Mouse (Mus musculus) central nervous system, embryonic 18 days (tissue): ENCODE measurements around the gene Brix1. TPM values are rescaled to one million over a fixed set of nuclear protein-coding genes. Genes with fewer than 3 reads are reported as not detected.

ENCODE experiments used
- polyA plus RNA-seq: library from polyadenylated mRNA; depleted of rRNA; stranded (reverse); fragments of >200 nt; gene quantifications from 2 replicates; pipeline ENCODE4 v1.2.3, GENCODE M21; 2012; rRNA removed

Gene Brix1
- polyA plus RNA-seq: 18.2 and 18.5 TPM in 2 replicates

GRCm38 (mm10) chr15:10485484-10486364 lies at the start of gene Brix1, which contains the start of gene Rad1:
TSS of gene Brix1 (minus strand) at chr15:10485947.
TSS of gene Rad1 (plus strand) at chr15:10486018.

GRCm38 (mm10) chr15:10470151-10470831 lies 15.5 kb downstream of the Brix1 start, which contains the start of gene Dnajc21:
TSS of gene Dnajc21 (minus strand) at chr15:10470516.

Other genes with a start within 250 kb of the Brix1 start
- not detected in 2 replicates for gene Gm21973, start 160.6 kb downstream of the Brix1 start, polyA plus RNA-seq
- gene Agxt2, start 127.4 kb downstream of the Brix1 start, polyA plus RNA-seq: not detected in 2 replicates
- 10.2 and 11.9 TPM in 2 replicates for gene Dnajc21, start 15.4 kb downstream of the Brix1 start, polyA plus RNA-seq
- 23.3 and 24.2 TPM in 2 replicates for gene Rad1, start 71 bp upstream of the Brix1 start, polyA plus RNA-seq
- gene Ttc23l, start 72.7 kb upstream of the Brix1 start, polyA plus RNA-seq: 0.03 TPM in 1 of 2 replicates, not detected in the other
- gene Rai14, start 228.7 kb upstream of the Brix1 start, polyA plus RNA-seq: 9.8 and 10.8 TPM in 2 replicates